Mouse (Mus musculus) E14TG2a.4 (cell line): ENCODE measurements at regions not wholly inside any gene's neighbourhood (a gene's known extent, or its start where the extent isn't known, plus 50 kb on each side); places are given as distances from the start of the nearest gene placed in this dataset.

Experiments used
- CTCF ChIP-seq: conservative IDR thresholded peaks from 2 replicates; pipeline ENCODE4 v1.5.1; 2014; ENCODE audit warnings: low read length
- POU5F1 ChIP-seq: IDR thresholded peaks from 2 replicates; pipeline ENCODE4 v1.6.1; 2014; ENCODE audit warnings: low read length, borderline replicate concordance

GRCm38 (mm10) chr11:44204384-44204783, 195.5 kb upstream of the Il12b start:
- no peak for TF ChIP-seq CTCF
- TF ChIP-seq POU5F1 = no peak
